Mouse (Mus musculus) forebrain, embryonic 11.5 days (tissue): ENCODE data around the gene Gm14406. TPM values are rescaled to one million over a fixed set of nuclear protein-coding genes. Genes with fewer than 3 reads are reported as not detected.
"Not testable (repeated sequence)": the region's sequence is repeated elsewhere in the genome, so short reads cannot be mapped to it uniquely, and the experiment has no call there.

Experiments
- ATAC-seq: fragments of 200-750 bp; cut with Nextera tagmentation; replicated peaks from 2 replicates; pipeline ENCODE4 v1.8.0; 2017; ENCODE audit warnings: moderate TSS enrichment; ENCODE audit not compliant: low FRiP score
- DNase-seq: peaks from one replicate; pipeline ENCODE4 v3.0.0-alpha.2; 2017; ENCODE audit warnings: low spot score
- H3K27ac ChIP-seq: fragments of 300-500 bp; sonication (generic); 2 replicates; pipeline ENCODE4 v1.5.1; 2014; ENCODE audit warnings: low read depth, low read length
- H3K27me3 ChIP-seq: fragments of 300-500 bp; sonication (generic); 2 replicates; pipeline ENCODE4 v1.6.1; 2014; ENCODE audit warnings: mild to moderate bottlenecking, low read length, mixed read lengths; ENCODE audit not compliant: control insufficient read depth, insufficient read depth
- H3K36me3 ChIP-seq: fragments of 300-500 bp; sonication (generic); 2 replicates; pipeline ENCODE4 v1.6.1; 2014; ENCODE audit warnings: mild to moderate bottlenecking, low read length, moderate library complexity, mixed read lengths; ENCODE audit not compliant: control insufficient read depth, insufficient read depth
- H3K4me1 ChIP-seq: fragments of 300-500 bp; sonication (generic); replicated peaks from 2 replicates; pipeline ENCODE4 v1.6.1; 2014; ENCODE audit warnings: low read length, mixed read lengths; ENCODE audit not compliant: control insufficient read depth, insufficient read depth
- H3K4me2 ChIP-seq: fragments of 300-500 bp; sonication (generic); 2 replicates; pipeline ENCODE4 v1.6.1; 2014; ENCODE audit warnings: low read depth, mild to moderate bottlenecking, low read length, moderate library complexity, mixed read lengths; ENCODE audit not compliant: severe bottlenecking
- H3K4me3 ChIP-seq: fragments of 300-500 bp; sonication (generic); 2 replicates; pipeline ENCODE4 v1.5.1; 2014; ENCODE audit warnings: low read depth, low read length
- H3K9ac ChIP-seq: fragments of 300-500 bp; sonication (generic); 2 replicates; pipeline ENCODE4 v1.6.1; 2014; ENCODE audit warnings: low read length
- H3K9me3 ChIP-seq: fragments of 300-500 bp; sonication (generic); 2 replicates; pipeline ENCODE4 v1.6.1; 2016; ENCODE audit warnings: low read length, mixed read lengths; ENCODE audit not compliant: control insufficient read depth
- WGBS: fragments of 180-500 bp; shearing (Covaris S2); extraction: QIAGEN DNeasy Blood & Tissue Kit; methylation state at CpG from one replicate; pipeline ENCODE4 v1.1.7; 2014; 5-methylcytosine and 5-hydroxymethylcytosine counted together
- polyA plus RNA-seq: library from polyadenylated mRNA; unstranded; fragments of >200 nt; fragmentation: Nextera tagmentation; extraction: Ambion mirVana; gene quantifications from 2 replicates; pipeline ENCODE4 v1.2.1, GENCODE M21; 2014

Gene Gm14406
- not detected in 2 replicates for polyA plus RNA-seq

GRCm38 (mm10) chr2:177577998-177578397 is at the start of gene Gm14406:
TSS of gene Gm14406 (minus strand) at chr2:177578210.
- H3K36me3 ChIP-seq, H3K4me1 ChIP-seq, H3K4me2 ChIP-seq, H3K9me3 ChIP-seq, H3K9ac ChIP-seq, DNase-seq, H3K27me3 ChIP-seq, H3K4me3 ChIP-seq, H3K27ac ChIP-seq, ATAC-seq: not testable (repeated sequence)
- 85% methylated on average over 2 of the region's 2 CpGs for WGBS

GRCm38 (mm10) chr2:177575141-177575540 is 2.9 kb downstream of the Gm14406 start:
- H3K9ac ChIP-seq, H3K9me3 ChIP-seq, H3K4me3 ChIP-seq, H3K4me2 ChIP-seq, H3K36me3 ChIP-seq, DNase-seq, H3K4me1 ChIP-seq, H3K27me3 ChIP-seq, ATAC-seq, H3K27ac ChIP-seq: not testable (repeated sequence)
- WGBS: 85% methylated on average over 1 of the region's 2 CpGs

GRCm38 (mm10) chr2:177559365-177559764 is 18.6 kb downstream of the Gm14406 start:
- DNase-seq: not testable (repeated sequence)

GRCm38 (mm10) chr2:177555261-177555660 is 22.7 kb downstream of the Gm14406 start:
- not testable (repeated sequence) for H3K27me3 ChIP-seq, H3K4me1 ChIP-seq, H3K36me3 ChIP-seq, H3K9ac ChIP-seq, H3K27ac ChIP-seq, DNase-seq, H3K4me3 ChIP-seq, H3K9me3 ChIP-seq, ATAC-seq, H3K4me2 ChIP-seq
- no CpG with 5 or more reads among the region's 1 CpGs for WGBS

More at GRCm38 (mm10) chr2:177559365-177559764, 18.6 kb downstream of the Gm14406 start:
- H3K9me3 ChIP-seq, H3K27me3 ChIP-seq, H3K27ac ChIP-seq, H3K36me3 ChIP-seq, H3K4me2 ChIP-seq, ATAC-seq, H3K4me1 ChIP-seq, H3K4me3 ChIP-seq, H3K9ac ChIP-seq: not testable (repeated sequence)
- WGBS: 81% methylated on average over 4 of the region's 4 CpGs

GRCm38 (mm10) chr2:177537717-177538116 is 40.3 kb downstream of the Gm14406 start:
- not testable (repeated sequence) for ATAC-seq, H3K4me2 ChIP-seq, H3K27me3 ChIP-seq

GRCm38 (mm10) chr2:177537141-177537540 is 40.9 kb downstream of the Gm14406 start:
- H3K4me2 ChIP-seq, H3K9me3 ChIP-seq, H3K9ac ChIP-seq, H3K4me3 ChIP-seq, ATAC-seq, H3K4me1 ChIP-seq, H3K27me3 ChIP-seq, H3K27ac ChIP-seq, H3K36me3 ChIP-seq, DNase-seq: not testable (repeated sequence)
- 93% methylated on average over 2 of the region's 2 CpGs for WGBS

More at GRCm38 (mm10) chr2:177537717-177538116, 40.3 kb downstream of the Gm14406 start:
- not testable (repeated sequence) for DNase-seq, H3K9ac ChIP-seq, H3K27ac ChIP-seq, H3K9me3 ChIP-seq, H3K4me3 ChIP-seq, H3K36me3 ChIP-seq, H3K4me1 ChIP-seq
- 85% methylated on average over 5 of the region's 5 CpGs for WGBS

- H3K4me2 ChIP-seq: no peak overlapping the region
- no peak for ATAC-seq
- no peaks in the 10 kb centered on the region for H3K27me3 ChIP-seq
- no peaks in the 10 kb centered on the region for H3K4me1 ChIP-seq
- no peak overlapping the region for H3K4me3 ChIP-seq
- WGBS: 81% methylated on average over 9 of the region's 9 CpGs
- no peak overlapping the region for H3K27ac ChIP-seq
- H3K9ac ChIP-seq: no peak overlapping the region
- no peaks in the 10 kb centered on the region for H3K9me3 ChIP-seq
- no peak for DNase-seq
- no peaks in the 10 kb centered on the region for H3K36me3 ChIP-seq
Observed at GRCm38 (mm10) chr2:177535876-177536275, 42.1 kb downstream of the Gm14406 start.

- H3K36me3 ChIP-seq, H3K27me3 ChIP-seq, H3K9ac ChIP-seq, H3K4me2 ChIP-seq, ATAC-seq, H3K4me1 ChIP-seq, H3K4me3 ChIP-seq, H3K27ac ChIP-seq, DNase-seq, H3K9me3 ChIP-seq: not testable (repeated sequence)
- 93% methylated on average over 16 of the region's 16 CpGs for WGBS
Observed at GRCm38 (mm10) chr2:177524171-177524570, 53.8 kb downstream of the Gm14406 start.

- not testable (repeated sequence) for H3K27me3 ChIP-seq, H3K4me2 ChIP-seq, H3K27ac ChIP-seq, DNase-seq, H3K9me3 ChIP-seq, ATAC-seq, H3K4me1 ChIP-seq, H3K36me3 ChIP-seq, H3K4me3 ChIP-seq, H3K9ac ChIP-seq
- 87% methylated on average over 6 of the region's 6 CpGs for WGBS
Observed at GRCm38 (mm10) chr2:177523674-177524073, 54.3 kb downstream of the Gm14406 start.
